Mouse (Mus musculus) hindbrain, postnatal 0 days (tissue): ENCODE measurements around the gene Sult1a1. TPM values are rescaled to one million over a fixed set of nuclear protein-coding genes. Genes with fewer than 3 reads are reported as not detected.
A peak's percentile ranks its signal among the peaks of the same experiment; 100 is the strongest.
"Not testable (repeated sequence)": the region's sequence is repeated elsewhere in the genome, so short reads cannot be mapped to it uniquely, and the experiment has no call there.

Experiments
- ATAC-seq: fragments of 200-750 bp; cut with Nextera tagmentation; 2 replicates; pipeline ENCODE4 v1.8.0; 2017; ENCODE audit warnings: mild to moderate bottlenecking, moderate TSS enrichment, moderate library complexity
- DNase-seq: peaks from one replicate; pipeline ENCODE4 v3.0.0-alpha.2; 2015; ENCODE audit warnings: low spot score
- H3K27ac ChIP-seq: fragments of 300-500 bp; sonication (generic); 2 replicates; pipeline ENCODE4 v1.5.1; 2014; ENCODE audit warnings: mild to moderate bottlenecking
- H3K27me3 ChIP-seq: fragments of 300-500 bp; sonication (generic); 2 replicates; pipeline ENCODE4 v1.6.1; 2014; ENCODE audit warnings: low read length, mixed read lengths; ENCODE audit not compliant: insufficient read depth
- H3K36me3 ChIP-seq: fragments of 300-500 bp; sonication (generic); 2 replicates; pipeline ENCODE4 v1.6.1; 2014; ENCODE audit warnings: low read length, mixed read lengths; ENCODE audit not compliant: insufficient read depth
- H3K4me1 ChIP-seq: fragments of 300-500 bp; sonication (generic); 2 replicates; pipeline ENCODE4 v1.6.1; 2014; ENCODE audit warnings: antibody characterized with exemption, low read length, mixed read lengths; ENCODE audit not compliant: insufficient read depth
- H3K4me2 ChIP-seq: fragments of 300-500 bp; sonication (generic); 2 replicates; pipeline ENCODE4 v1.6.1; 2014; ENCODE audit warnings: low read depth, mild to moderate bottlenecking, low read length, moderate library complexity, mixed read lengths
- H3K4me3 ChIP-seq: fragments of 300-500 bp; sonication (generic); 2 replicates; pipeline ENCODE4 v1.5.1; 2014; ENCODE audit warnings: low read length
- H3K9ac ChIP-seq: fragments of 300-500 bp; sonication (generic); replicated peaks from 2 replicates; pipeline ENCODE4 v1.6.1; 2014; ENCODE audit warnings: mild to moderate bottlenecking, low read length, moderate library complexity, mixed read lengths
- H3K9me3 ChIP-seq: fragments of 300-500 bp; sonication (generic); 2 replicates; pipeline ENCODE4 v1.6.1; 2016; ENCODE audit warnings: low read length, mixed read lengths
- CTCF ChIP-seq: IDR thresholded peaks from 2 replicates; pipeline ENCODE4 v1.5.1; 2016; ENCODE audit warnings: antibody characterized with exemption, control low read depth, low read depth
- WGBS: fragments of 180-500 bp; shearing (Covaris S2); extraction: QIAGEN DNeasy Blood & Tissue Kit; methylation state at CpG from one replicate; pipeline ENCODE4 v1.1.7; 2014; 5-methylcytosine and 5-hydroxymethylcytosine counted together
- polyA plus RNA-seq: library from polyadenylated mRNA; unstranded; fragments of >200 nt; fragmentation: Nextera tagmentation; extraction: Ambion mirVana; gene quantifications from 2 replicates; pipeline ENCODE4 v1.2.1, GENCODE M21; 2015
- total RNA-seq: library from RNA; depleted of rRNA; stranded (reverse); fragments of >200 nt; gene quantifications from 2 replicates; pipeline ENCODE4 v1.2.3, GENCODE M21; 2014

The Sult1a1 gene
- total and polyA plus RNA-seq, 2 experiments from 2014 or later, result 19.4 to 34.8 TPM

DNA sequence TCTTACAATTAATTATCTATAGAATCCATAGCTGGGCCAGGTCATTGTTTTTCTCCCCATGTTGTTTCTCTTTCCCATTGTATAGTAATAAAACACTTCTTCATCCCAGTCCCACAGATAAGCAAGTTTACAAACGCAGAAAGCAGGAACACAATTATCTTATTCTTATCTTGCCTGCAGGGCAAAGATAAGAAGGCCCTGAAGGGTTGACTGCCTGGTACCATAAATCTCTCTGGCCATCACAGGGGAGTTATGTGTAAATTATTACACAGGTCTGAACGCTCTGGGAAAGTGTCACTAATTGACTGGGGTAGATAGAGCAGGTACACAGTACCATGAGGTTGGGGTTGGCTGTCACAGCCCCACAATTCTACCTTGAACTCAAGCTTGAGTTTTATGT is 25.4 kb downstream of the Sult1a1 start:
- Histone ChIP-seq H3K4me3 (no peak overlapping the region), H3K4me1 (no peaks in the 10 kb centered on the region; the same call in 1 of the 2 replicates), H3K9me3 (no peaks in the 10 kb centered on the region), H3K4me2 (no peak overlapping the region), H3K27ac (no peak overlapping the region), H3K9ac (no peak overlapping the region), H3K36me3 (no peaks in the 10 kb centered on the region), H3K27me3 (no peaks in the 10 kb centered on the region)
- DNase-seq, result no peak
- no peak for TF ChIP-seq CTCF
- WGBS, result 89% methylated on average over 2 of the region's 2 CpGs
- ATAC-seq, result no peak

DNA sequence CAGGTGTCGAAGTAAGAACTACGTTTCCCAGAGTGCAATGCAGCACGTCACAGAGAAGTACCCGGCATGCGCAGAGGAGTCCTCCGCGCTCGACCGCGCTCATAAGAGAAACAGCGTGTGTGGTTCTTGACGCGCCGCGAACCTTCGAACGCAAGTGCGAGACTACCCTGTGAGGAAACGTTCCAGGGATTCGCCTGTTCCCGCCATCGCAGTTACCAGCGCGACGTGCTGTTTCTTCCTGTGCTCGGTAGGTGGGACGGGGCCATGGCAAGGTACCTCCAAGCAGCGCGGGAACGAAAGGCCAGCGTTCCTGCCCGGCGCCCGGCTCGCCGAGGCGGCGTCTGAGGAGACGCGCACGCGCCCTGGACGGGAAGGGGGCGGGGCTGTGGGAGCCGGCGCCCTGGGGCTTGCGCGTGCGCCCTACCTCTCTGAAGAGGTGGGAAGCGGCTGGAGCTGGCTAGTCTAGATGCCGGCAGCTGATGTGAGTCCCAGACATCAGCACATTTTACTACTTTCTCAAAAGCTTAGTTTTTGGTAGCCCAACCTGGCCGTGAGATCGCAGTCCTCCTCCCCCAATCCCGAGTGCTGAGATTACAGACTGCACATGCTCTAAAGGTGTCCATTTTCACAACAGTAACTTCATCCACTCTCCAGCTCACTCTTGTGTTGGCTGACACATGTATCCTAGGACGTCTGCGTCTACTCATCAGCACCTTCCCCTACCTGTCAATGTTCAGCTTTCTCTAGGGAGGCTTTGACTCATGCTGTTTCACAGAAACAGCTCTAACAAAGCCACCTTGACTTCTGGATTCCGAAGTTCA is 26.8 kb downstream of the Sult1a1 start, which contains the start of gene Sgf29:
Gene Sgf29, plus strand, starts transcription at position 79 of the 821 bp plus-strand sequence.
- Histone ChIP-seq H3K4me1 (no peaks in the 10 kb centered on the region; the same call in 1 of the 2 replicates), H3K36me3 (no peaks in the 10 kb centered on the region), H3K27me3 (no peaks in the 10 kb centered on the region), H3K27ac (peak within 1 kb of the TSS; percentile 90), H3K4me3 (peak within 1 kb of the TSS; percentile 50), H3K9me3 (no peaks in the 10 kb centered on the region), H3K9ac (peak within 1 kb of the TSS; percentile 56), H3K4me2 (peak within 1 kb of the TSS; percentile 54)
- 1% methylated on average over 56 of the region's 57 CpGs for WGBS
- DNase-seq (peak; percentile 96), ATAC-seq (peak; percentile 99)
- TF ChIP-seq CTCF, result peak; percentile 24; the same call in 1 of the 2 replicates

DNA sequence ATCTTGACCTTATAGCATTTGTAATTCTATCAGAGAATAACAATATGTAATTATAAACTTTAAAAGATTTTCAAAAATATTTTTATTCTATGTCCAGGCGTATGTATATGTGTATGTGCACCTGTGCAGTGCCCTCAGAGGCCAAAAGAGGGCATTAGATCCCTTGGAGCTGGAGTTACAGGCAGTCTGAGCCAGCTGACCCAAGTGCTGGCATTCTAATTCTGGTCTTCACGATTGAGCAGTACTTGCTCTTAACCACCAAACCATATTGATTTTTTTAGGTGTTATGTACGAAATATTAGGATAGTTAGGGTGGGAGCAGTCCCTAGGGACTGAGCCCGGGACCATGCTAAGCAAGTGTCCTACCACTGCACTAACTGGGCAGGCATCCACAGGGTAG is 27.7 kb downstream of the Sult1a1 start:
- no peak for ATAC-seq
- no peak for DNase-seq
- no peaks in the 10 kb centered on the region for H3K9me3 ChIP-seq
- H3K4me3 ChIP-seq, result peak overlapping the region; percentile 50; the same call in 1 of the 2 replicates
- TF ChIP-seq CTCF, result no peak; the same call in 1 of the 2 replicates
- no peaks in the 10 kb centered on the region for H3K36me3 ChIP-seq
- no peak overlapping the region; the same call in 1 of the 2 replicates for H3K27ac ChIP-seq
- peak overlapping the region; percentile 54 for H3K4me2 ChIP-seq
- no peaks in the 10 kb centered on the region for H3K27me3 ChIP-seq
- H3K9ac ChIP-seq, result no peak overlapping the region
- 84% methylated on average over 4 of the region's 4 CpGs for WGBS
- no peaks in the 10 kb centered on the region; the same call in 1 of the 2 replicates for H3K4me1 ChIP-seq

DNA sequence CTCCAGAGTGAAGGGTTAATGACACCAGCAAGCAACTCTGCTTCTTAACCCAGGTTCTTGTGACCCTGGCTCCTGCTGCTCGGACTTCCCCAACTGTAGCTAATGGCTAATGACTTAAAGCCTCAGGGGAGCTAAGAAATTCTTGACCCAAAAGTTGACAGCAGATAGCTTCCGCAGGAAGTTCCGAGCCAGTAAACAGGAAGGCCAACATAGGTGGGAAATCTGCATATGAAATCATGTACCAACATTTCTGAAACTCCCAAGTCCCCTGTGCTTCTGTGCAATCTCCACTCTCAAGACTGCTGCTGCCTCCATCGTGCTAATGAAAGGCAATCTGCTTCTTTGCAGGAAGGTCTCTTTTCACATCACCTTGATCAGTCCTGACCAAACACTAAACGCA is 30.5 kb downstream of the Sult1a1 start:
- Histone ChIP-seq H3K36me3 (no peaks in the 10 kb centered on the region), H3K9ac (no peak overlapping the region), H3K4me3 (no peak overlapping the region), H3K4me2 (no peak overlapping the region), H3K27me3 (no peaks in the 10 kb centered on the region), H3K4me1 (no peaks in the 10 kb centered on the region; the same call in 1 of the 2 replicates), H3K9me3 (no peaks in the 10 kb centered on the region), H3K27ac (no peak overlapping the region)
- no peak for TF ChIP-seq CTCF
- ATAC-seq (no peak), DNase-seq (no peak)
- 65% methylated on average over 5 of the region's 5 CpGs for WGBS

DNA sequence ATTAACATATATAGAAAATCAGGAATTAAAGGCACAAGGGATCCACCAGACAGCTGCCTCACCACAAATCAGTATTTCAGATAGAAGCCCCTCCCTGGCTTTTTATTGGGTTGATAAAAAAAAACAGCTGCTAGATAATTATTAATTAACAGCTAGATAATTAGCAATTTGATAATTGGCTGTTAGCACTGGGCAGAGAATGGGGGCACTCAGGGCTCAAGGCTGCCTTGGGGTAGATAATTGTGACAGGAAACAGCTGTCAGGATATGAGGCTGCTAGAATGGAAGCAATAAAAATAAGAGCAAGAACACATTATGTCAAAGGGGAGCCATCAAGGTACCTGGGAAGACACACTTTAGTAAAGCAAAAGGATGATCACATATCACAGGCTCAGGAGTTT is 31.3 kb downstream of the Sult1a1 start:
- Histone ChIP-seq H3K4me2 (no peak overlapping the region), H3K27me3 (no peaks in the 10 kb centered on the region), H3K4me3 (no peak overlapping the region), H3K9ac (no peak overlapping the region), H3K27ac (no peak overlapping the region), H3K36me3 (no peaks in the 10 kb centered on the region), H3K4me1 (no peaks in the 10 kb centered on the region), H3K9me3 (no peaks in the 10 kb centered on the region)
- no peak for TF ChIP-seq CTCF
- DNase-seq, result no peak
- no peak for ATAC-seq

DNA sequence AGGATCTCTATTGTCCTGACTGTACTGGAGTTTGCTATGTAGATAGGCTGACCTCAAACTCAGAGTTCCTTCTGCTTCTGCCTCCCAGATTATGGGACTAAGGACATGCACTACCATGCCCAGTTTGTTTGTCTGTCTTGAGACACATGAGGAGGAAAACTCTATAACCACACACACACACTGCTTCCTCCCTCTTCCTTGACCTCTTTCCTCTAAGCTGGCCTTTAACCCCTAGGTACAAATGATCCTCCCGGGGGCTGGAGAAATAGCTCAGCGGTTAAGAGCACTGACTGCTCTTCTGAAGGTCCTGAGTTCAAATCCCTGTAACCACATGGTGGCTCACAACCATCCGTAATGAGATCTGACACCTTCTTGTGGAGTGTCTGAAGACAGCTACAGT is 31.9 kb downstream of the Sult1a1 start:
- H3K4me1 ChIP-seq, result no peaks in the 10 kb centered on the region
- H3K36me3 ChIP-seq, result no peaks in the 10 kb centered on the region
- H3K9ac ChIP-seq, result no peak overlapping the region
- no peak overlapping the region for H3K4me2 ChIP-seq
- no peak overlapping the region for H3K4me3 ChIP-seq
- DNase-seq (no peak), ATAC-seq (no peak)
- H3K9me3 ChIP-seq, result no peaks in the 10 kb centered on the region
- 72% methylated on average over 3 of the region's 3 CpGs for WGBS
- no peak overlapping the region for H3K27ac ChIP-seq
- H3K27me3 ChIP-seq, result no peaks in the 10 kb centered on the region
- no peak for TF ChIP-seq CTCF

DNA sequence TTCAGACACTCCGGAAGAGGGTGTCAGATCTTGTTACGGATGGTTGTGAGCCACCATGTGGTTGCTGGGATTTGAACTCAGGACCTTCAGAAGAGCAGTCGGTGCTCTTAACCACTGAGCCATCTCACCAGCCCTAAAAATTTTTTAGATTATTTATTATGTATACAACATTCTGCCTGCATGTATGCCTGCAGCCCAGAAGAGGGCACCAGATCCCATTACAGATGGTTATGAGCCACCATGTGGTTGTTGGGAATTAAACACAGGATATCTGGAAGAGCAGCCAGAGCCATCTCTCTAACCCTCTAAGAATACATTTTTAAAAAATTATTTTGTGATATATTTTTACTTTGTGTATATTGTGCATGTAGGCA is 33.0 kb downstream of the Sult1a1 start:
- not testable (repeated sequence) for H3K4me3 ChIP-seq, H3K36me3 ChIP-seq, H3K4me1 ChIP-seq, H3K9me3 ChIP-seq, H3K9ac ChIP-seq, H3K4me2 ChIP-seq, H3K27me3 ChIP-seq, ATAC-seq, H3K27ac ChIP-seq
- TF ChIP-seq CTCF, result peak; percentile 77
- peak; percentile 66 for DNase-seq
- 61% methylated on average over 2 of the region's 3 CpGs for WGBS
